Mouse (Mus musculus): ENCODE data around the gene Fam184a. TPM values are rescaled to one million over a fixed set of nuclear protein-coding genes. Genes with fewer than 3 reads are reported as not detected.

Fam184a gene
- total and polyA plus RNA-seq, 2 experiments from 2014 or later: 3.2 to 3.4 TPM

DNA sequence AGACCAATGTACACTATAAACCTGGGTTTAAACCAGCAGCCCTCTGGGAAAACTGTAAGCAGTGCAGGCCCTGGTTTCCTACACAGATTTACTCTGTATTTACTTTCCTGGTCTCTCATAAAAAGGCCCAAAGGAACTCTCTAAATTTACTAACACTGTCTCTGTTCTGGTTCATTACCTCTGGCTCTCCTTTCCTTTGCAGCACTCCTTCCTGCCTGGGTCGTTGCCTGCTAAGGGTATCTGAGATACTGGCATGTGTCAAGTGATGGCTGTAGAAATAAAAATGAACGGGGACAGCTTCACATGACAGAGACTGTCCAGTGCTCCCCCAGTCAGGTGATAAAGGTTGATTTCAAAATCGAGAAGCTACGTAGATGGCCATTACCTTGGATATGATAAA, 21.8 kb upstream of the Fam184a start:
- DNase-seq (ENCODE audit: low spot score) (no peak), ATAC-seq (ENCODE audit: insufficient read depth, low read depth) (no peak)
- no peaks in the 10 kb centered on the region for H3K4me1 ChIP-seq (ENCODE audit: control insufficient read depth, insufficient read depth)
- no peak overlapping the region for H3K4me3 ChIP-seq (ENCODE audit: low read depth, low read length)
- no peak overlapping the region for H3K4me2 ChIP-seq (ENCODE audit: low read depth, low read length)
- H3K27me3 ChIP-seq (ENCODE audit: control insufficient read depth, insufficient read depth, low read length): no peaks in the 10 kb centered on the region
- WGBS: 46% methylated on average over 4 of the region's 4 CpGs
- TF ChIP-seq EP300 (IDR thresholded peaks at IDR 0.05; ENCODE audit: low read depth) (no peak), CTCF (IDR thresholded peaks at IDR 0.05; ENCODE audit: low read depth) (no peak)
- H3K9ac ChIP-seq (replicated peaks; ENCODE audit: low read depth, low read length): no peak overlapping the region
- H3K9me3 ChIP-seq (replicated peaks; ENCODE audit: control insufficient read depth, low read length): no peaks in the 10 kb centered on the region
- no peaks in the 10 kb centered on the region for H3K36me3 ChIP-seq (replicated peaks; ENCODE audit: control insufficient read depth, insufficient read depth, low read length)
- no peak overlapping the region for H3K27ac ChIP-seq (ENCODE audit: low read depth)

DNA sequence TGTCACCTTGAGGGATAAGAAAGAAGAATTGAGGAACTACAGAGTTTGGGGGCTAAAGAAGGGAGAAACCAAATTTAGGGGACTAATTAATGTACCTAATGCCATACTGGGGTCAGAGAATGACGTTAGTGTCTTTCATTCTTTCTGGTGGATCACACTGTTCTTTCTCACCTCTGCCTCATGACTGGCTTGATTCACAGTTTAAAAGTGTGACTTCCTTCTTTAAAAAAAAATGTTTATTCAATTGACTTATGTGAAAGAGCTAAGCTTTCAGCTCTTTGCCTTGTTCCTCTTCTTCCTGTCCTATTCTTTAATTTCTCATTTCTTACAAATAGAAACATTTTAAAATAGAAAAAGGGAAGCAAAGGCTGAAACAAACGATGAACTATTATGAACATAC, 20.6 kb upstream of the Fam184a start:
- Histone ChIP-seq H3K36me3 (replicated peaks; ENCODE audit: control insufficient read depth, insufficient read depth, low read length) (no peaks in the 10 kb centered on the region), H3K9ac (replicated peaks; ENCODE audit: low read depth, low read length) (no peak overlapping the region), H3K4me1 (ENCODE audit: control insufficient read depth, insufficient read depth) (no peaks in the 10 kb centered on the region), H3K4me2 (ENCODE audit: low read depth, low read length) (no peak overlapping the region), H3K27ac (ENCODE audit: low read depth) (no peak overlapping the region), H3K9me3 (replicated peaks; ENCODE audit: control insufficient read depth, low read length) (no peaks in the 10 kb centered on the region), H3K4me3 (ENCODE audit: low read depth, low read length) (no peak overlapping the region), H3K27me3 (ENCODE audit: control insufficient read depth, insufficient read depth, low read length) (no peaks in the 10 kb centered on the region)
- 61% methylated on average over 2 of the region's 2 CpGs for WGBS
- no peak for TF ChIP-seq EP300 (IDR thresholded peaks at IDR 0.05; ENCODE audit: low read depth)
- no peak for TF ChIP-seq CTCF (IDR thresholded peaks at IDR 0.05; ENCODE audit: low read depth)
- ATAC-seq (ENCODE audit: insufficient read depth, low read depth) (no peak), DNase-seq (ENCODE audit: low spot score) (no peak)

DNA sequence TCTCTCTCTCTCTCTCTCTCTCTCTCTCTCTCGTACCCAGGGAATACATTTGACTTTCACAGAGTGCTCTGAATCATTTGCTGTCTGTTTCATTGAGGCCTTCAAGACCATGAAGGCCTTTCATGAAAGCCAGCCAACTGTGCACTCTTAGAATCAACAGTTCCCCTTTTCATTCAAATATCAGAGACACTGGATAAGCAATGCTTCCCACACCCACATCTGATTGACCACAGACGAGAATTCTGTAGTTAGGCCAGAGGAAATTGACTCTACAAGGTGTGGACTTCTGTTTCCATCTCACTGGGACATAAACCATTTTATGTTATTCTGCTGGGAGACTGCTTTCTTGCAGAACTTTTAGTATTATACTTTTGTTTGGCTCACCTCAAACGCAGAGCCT, 17.8 kb upstream of the Fam184a start:
- Histone ChIP-seq H3K9me3 (replicated peaks; ENCODE audit: control insufficient read depth, low read length) (no peaks in the 10 kb centered on the region), H3K9ac (replicated peaks; ENCODE audit: low read depth, low read length) (no peak overlapping the region), H3K27me3 (ENCODE audit: control insufficient read depth, insufficient read depth, low read length) (no peaks in the 10 kb centered on the region), H3K4me1 (ENCODE audit: control insufficient read depth, insufficient read depth) (no peaks in the 10 kb centered on the region), H3K4me2 (ENCODE audit: low read depth, low read length) (no peak overlapping the region), H3K4me3 (ENCODE audit: low read depth, low read length) (no peak overlapping the region), H3K36me3 (replicated peaks; ENCODE audit: control insufficient read depth, insufficient read depth, low read length) (no peaks in the 10 kb centered on the region), H3K27ac (ENCODE audit: low read depth) (no peak overlapping the region)
- TF ChIP-seq EP300 (IDR thresholded peaks at IDR 0.05; ENCODE audit: low read depth) (no peak), CTCF (IDR thresholded peaks at IDR 0.05; ENCODE audit: low read depth) (no peak)
- ATAC-seq (ENCODE audit: insufficient read depth, low read depth) (no peak), DNase-seq (ENCODE audit: low spot score) (no peak)
- 53% methylated on average over 3 of the region's 3 CpGs for WGBS

DNA sequence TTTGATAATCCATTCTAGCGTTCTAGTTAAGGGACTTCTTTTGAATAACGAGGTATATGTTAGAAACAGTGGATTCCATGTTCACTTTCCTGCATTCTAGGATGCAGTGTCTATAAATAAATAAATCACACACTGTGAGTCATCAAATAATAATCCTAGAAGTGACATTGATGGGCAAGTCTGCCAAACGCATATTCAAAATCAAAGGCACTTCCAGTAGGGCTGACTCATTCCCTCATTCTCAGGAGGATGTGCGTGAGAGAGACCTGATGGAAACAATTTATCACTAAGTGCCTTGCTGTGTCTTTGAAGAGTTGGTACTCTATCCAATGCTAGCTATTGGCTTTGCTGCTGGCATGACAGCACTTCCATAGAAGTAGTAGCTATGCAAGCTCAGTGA, 14.5 kb upstream of the Fam184a start:
- ATAC-seq (ENCODE audit: insufficient read depth, low read depth) (no peak), DNase-seq (ENCODE audit: low spot score) (no peak)
- H3K4me1 ChIP-seq (ENCODE audit: control insufficient read depth, insufficient read depth): no peaks in the 10 kb centered on the region
- H3K36me3 ChIP-seq (replicated peaks; ENCODE audit: control insufficient read depth, insufficient read depth, low read length): no peaks in the 10 kb centered on the region
- no peak for TF ChIP-seq EP300 (IDR thresholded peaks at IDR 0.05; ENCODE audit: low read depth)
- TF ChIP-seq CTCF (IDR thresholded peaks at IDR 0.05; ENCODE audit: low read depth): no peak
- no peak overlapping the region for H3K27ac ChIP-seq (ENCODE audit: low read depth)
- no peak overlapping the region for H3K9ac ChIP-seq (replicated peaks; ENCODE audit: low read depth, low read length)
- no peaks in the 10 kb centered on the region for H3K9me3 ChIP-seq (replicated peaks; ENCODE audit: control insufficient read depth, low read length)
- no peak overlapping the region for H3K4me2 ChIP-seq (ENCODE audit: low read depth, low read length)
- WGBS: 51% methylated on average over 4 of the region's 4 CpGs
- H3K27me3 ChIP-seq (ENCODE audit: control insufficient read depth, insufficient read depth, low read length): no peaks in the 10 kb centered on the region
- no peak overlapping the region for H3K4me3 ChIP-seq (ENCODE audit: low read depth, low read length)

DNA sequence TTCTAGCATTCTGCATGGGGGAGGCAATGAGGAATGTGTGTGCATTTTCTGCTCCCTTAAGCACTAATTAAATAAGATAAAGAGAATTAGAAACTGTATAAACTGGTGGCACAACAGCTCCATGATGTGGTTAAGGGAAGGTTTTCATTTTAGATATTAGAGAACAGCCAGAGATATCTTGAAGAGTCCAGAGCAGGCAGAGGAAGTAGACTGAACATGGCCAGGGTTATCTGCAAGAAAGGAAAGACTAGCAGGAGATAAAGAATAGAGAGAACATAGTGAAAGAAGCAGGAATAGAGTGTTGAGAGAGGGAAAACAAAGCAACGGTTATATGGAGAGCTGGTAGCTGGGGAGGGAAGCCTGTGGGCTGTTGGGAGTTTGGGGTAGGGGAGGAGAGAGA, 1.8 kb upstream of the Fam184a start:
- Histone ChIP-seq H3K4me3 (ENCODE audit: low read depth, low read length) (no peak overlapping the region), H3K36me3 (replicated peaks; ENCODE audit: control insufficient read depth, insufficient read depth, low read length) (no peaks in the 10 kb centered on the region), H3K4me1 (ENCODE audit: control insufficient read depth, insufficient read depth) (no peaks in the 10 kb centered on the region), H3K9me3 (replicated peaks; ENCODE audit: control insufficient read depth, low read length) (no peaks in the 10 kb centered on the region), H3K4me2 (ENCODE audit: low read depth, low read length) (no peak overlapping the region), H3K9ac (replicated peaks; ENCODE audit: low read depth, low read length) (no peak overlapping the region), H3K27ac (ENCODE audit: low read depth) (no peak overlapping the region), H3K27me3 (ENCODE audit: control insufficient read depth, insufficient read depth, low read length) (no peaks in the 10 kb centered on the region)
- 17% methylated on average over 1 of the region's 1 CpGs for WGBS
- ATAC-seq (ENCODE audit: insufficient read depth, low read depth): no peak
- DNase-seq (ENCODE audit: low spot score): no peak
- TF ChIP-seq EP300 (IDR thresholded peaks at IDR 0.05; ENCODE audit: low read depth) (no peak), CTCF (IDR thresholded peaks at IDR 0.05; ENCODE audit: low read depth) (no peak)

DNA sequence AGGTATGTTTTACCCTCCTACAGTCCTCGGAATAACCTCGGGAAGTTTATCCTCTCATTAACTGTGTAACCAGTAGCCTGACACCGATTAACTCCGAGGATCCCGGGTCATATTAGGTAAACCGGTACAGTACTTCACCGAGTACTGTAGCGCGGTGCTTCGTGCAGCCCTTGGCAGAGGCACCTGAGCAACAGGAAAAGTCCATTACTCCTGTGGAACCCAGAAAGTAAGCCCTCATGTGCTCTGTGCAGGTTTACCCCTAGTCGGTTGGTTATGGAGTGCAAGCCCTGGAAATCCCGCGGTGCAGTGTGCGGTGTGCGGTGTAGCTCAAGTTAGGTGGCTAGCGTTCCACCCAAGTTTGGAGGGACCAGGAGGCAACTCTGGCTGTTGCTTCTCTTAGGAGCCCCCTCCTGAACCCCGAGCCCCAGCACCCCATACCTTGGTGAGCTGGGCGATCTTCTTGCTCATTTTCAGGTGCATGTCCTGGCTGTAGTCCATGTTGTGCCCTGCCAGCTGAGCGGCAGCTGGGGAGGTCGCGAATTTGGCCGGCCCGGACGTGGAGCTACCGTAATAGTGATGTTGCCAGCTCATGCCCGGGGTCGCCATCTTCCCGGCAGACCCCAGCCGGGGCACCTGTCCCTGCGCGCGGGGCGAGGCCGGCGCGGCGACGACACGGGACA, 508 bp downstream of the Fam184a start:
- TF ChIP-seq CTCF (IDR thresholded peaks at IDR 0.05; ENCODE audit: low read depth) (no peak), EP300 (IDR thresholded peaks at IDR 0.05; ENCODE audit: low read depth) (no peak)
- ATAC-seq (ENCODE audit: insufficient read depth, low read depth): peak; percentile 16; the same call in 1 of the 2 replicates
- Histone ChIP-seq H3K36me3 (replicated peaks; ENCODE audit: control insufficient read depth, insufficient read depth, low read length) (no peaks in the 10 kb centered on the region), H3K27me3 (ENCODE audit: control insufficient read depth, insufficient read depth, low read length) (no peaks in the 10 kb centered on the region), H3K27ac (ENCODE audit: low read depth) (no peak overlapping the region), H3K9ac (replicated peaks; ENCODE audit: low read depth, low read length) (peak overlapping the region; percentile 67), H3K9me3 (replicated peaks; ENCODE audit: control insufficient read depth, low read length) (no peaks in the 10 kb centered on the region), H3K4me3 (ENCODE audit: low read depth, low read length) (peak overlapping the region; percentile 70), H3K4me2 (ENCODE audit: low read depth, low read length) (peak overlapping the region; percentile 85), H3K4me1 (ENCODE audit: control insufficient read depth, insufficient read depth) (no peaks in the 10 kb centered on the region)
- 8% methylated on average over 38 of the region's 39 CpGs for WGBS
- DNase-seq (ENCODE audit: low spot score): no peak
